Mouse (Mus musculus) stomach, postnatal 0 days (tissue): Measurements from ENCODE around the gene Gli1.

Source experiments
- CTCF ChIP-seq: IDR thresholded peaks from 2 replicates; pipeline ENCODE4 v1.5.1; 2016; ENCODE audit warnings: antibody characterized with exemption, low read depth, mild to moderate bottlenecking, moderate library complexity
- EP300 ChIP-seq: optimal IDR thresholded peaks from 2 replicates; pipeline ENCODE3; 2016; ENCODE audit warnings: antibody characterized with exemption

DNA sequence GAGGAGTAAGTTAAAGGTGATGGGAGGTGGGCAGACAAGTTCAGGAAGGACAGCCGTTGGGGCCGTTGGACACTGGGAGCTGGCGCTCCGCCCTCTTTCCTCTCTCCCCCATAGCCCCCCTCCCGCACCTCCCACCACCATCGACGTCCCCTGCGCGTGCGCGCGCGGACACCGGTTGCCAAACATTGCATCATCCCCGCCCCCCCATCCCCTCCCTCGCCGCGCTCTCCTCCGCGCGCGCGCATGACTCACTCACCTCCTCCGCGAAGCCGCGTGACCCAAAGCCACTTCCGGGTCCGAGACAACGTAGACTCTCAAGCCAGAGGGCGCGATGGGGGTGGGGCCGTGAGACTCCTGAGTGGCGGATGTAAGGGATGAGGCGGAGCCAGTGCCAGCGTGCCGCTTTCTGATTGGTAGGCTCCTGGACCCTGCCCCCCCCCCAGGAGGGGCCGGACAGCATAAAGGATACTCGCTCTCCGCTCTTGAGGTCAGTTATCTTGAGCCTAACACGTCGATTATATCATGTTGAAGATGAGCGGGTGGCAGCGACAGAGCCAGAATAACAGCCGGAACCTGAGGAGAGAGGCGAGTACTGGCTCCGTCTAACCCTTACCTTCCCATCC lies 51.4 kb downstream of the Gli1 start:
- no peak for TF ChIP-seq EP300
- TF ChIP-seq CTCF = peak; percentile 53
